Mouse (Mus musculus): ENCODE measurements around the gene Mgst2.

Mgst2 gene

DNA sequence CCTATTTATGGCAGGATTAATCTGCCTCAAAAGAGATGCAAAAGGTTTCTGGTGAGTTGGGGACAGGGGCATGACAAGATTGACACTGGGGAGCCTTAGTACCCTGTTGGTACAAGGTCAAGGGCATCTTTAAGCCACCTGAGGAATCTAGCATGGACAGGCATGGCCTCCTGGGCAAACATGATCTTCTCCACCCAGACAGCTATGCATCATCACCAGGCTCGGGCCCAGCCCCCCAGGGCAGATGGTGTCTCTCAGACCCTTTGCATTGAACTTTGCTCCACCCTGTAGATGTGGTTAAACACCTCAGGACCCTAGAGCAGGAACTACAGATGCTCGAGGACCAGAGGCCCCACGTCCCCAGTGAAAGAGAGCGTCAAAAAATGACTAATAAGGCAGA, at the start of gene Mgst2:
TSS of gene Mgst2 (plus strand) at position 301 of the 400 bp plus-strand sequence.
- DNase-seq, result no peak

DNA sequence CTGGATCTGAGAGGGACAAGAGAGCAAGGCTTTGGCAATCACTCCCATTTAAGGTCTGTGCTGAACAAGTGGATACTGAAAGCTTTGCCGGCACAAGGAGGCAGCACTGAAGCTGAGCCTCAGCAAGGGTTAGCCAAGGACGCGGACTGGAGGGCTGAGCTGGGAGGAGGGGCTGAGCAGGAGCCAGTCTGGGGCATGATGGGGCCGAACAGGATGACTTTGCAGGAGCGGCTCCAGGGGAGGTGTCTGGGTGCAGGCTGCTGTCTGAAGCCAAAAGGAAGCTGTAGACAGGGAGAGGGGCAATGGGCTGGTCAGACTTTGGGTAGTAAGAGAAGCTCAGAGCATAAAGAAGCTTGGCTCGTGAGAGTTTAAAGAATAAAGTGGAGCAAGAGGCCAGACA, 48.2 kb upstream of the Mgst2 start:
- peak; percentile 83 for DNase-seq

DNA sequence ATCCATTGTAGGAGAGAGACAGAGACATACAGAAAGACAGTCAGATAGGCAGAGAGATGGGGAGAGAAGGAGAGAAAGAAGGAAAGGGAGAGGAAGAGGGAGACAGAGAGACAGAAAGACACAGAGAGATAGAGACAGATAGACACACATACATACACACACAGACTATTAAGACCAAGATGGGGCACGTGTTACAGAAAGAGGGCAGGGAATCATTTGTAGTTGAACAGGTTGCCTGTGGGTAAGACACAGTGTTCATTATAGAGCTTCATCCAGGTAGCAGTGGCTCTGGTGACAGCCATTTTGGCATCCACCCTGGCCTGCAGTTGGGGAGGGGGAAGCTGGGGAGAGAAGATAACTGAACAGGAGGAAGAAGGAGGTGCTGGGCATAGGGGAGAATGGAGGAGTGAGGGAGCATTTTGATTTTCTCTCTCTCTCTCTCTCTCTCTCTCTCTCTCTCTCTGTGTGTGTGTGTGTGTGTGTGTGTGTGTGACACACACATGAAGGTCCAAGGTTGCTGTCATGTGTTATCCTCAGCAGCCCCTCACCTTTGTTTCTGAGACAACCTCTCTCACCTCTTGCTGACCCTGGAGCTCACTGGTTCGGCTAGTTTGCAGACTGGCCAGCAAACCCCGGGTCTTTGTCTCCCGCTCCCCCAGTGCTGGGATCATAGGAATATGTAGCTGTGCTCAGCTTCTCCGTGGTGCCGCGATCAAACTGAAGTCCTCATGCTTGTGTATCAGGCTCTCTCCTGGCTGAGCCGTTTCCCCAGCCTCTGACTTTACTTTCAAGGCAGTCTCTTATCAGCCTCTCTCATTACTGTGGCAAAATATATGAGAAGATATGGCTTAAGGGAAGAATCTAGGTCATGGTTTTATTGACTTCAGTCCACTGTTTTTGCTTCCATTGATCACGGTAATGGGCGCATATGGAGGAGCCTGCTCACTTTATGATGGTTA, 47.5 kb upstream of the Mgst2 start:
- no peak for DNase-seq

DNA sequence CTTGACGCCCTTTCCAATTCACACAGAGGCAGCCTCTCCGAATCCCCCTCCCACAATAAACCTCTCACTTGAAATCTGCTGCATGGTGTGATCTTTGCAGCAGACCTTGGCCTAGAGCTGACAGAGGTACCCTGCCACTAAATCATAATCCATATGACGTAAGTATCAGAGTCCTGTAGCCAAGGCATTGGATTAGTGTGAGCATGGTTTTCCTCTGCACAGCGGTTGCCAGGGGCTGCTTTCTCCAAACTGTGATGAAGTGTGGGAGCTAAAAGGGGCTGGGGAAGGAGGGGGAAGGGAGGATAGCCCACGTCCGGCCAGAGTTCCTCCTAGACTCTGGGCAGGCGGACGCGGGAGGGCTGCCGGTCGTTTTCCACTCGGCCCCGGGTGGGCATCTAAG, 45.9 kb upstream of the Mgst2 start:
- DNase-seq, result peak; percentile 13

DNA sequence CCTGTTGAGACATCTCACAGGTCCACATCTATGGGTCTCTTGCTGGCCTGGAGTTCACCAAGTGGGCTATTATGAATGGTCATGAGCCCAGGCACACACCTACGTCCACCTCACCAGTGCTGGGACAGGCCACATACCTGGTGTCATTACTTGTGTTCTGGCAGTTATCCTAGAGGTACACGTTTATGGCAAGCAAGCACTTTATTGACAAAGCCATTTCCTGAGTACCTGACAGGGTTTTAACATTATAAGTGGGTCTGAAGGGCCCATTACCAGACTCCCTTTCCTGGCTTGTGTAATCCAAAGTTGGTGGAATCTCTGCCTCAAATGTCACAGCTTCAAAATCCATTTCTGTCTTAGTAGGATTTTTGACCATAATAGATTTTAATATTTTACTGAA, 36.2 kb upstream of the Mgst2 start:
- DNase-seq, result no peak

DNA sequence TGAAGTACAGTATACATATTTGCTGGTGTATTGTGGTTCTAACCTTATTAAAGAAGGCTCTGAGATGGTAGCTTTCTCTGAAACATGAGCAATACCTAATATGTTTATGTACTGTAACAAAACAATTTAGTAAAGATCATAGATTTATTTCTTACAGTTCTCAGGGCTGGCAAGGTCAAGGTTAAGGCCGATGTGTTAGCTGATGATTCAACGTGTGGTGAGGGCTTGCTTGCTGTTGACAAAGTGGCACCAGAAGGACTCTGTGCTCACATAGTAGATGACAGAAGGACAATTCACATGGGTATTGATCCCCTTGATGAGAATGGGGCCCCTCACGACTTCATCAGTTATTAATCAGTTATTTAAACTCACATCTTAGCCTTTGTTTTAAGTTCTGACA, 32.4 kb upstream of the Mgst2 start:
- DNase-seq, result no peak

DNA sequence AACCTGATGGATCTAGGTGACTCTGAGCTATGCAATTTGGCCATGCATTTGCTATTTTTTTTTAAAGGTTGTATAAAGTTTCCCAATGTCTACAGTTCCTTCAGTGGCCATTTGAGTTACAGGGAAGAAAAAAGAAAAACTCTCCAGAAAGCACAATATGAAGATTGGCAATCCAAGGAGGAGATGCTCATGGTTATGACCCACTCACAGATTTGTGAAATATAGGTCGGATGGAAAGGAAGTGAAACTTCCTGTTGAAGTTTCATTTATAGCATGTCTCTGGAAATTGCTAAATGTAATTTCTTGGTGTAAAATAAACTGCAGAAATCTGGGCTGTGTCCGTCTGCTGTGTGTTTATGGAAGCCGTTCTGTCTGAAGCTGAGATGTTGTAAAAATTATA, 31.2 kb upstream of the Mgst2 start:
- no peak for DNase-seq

DNA sequence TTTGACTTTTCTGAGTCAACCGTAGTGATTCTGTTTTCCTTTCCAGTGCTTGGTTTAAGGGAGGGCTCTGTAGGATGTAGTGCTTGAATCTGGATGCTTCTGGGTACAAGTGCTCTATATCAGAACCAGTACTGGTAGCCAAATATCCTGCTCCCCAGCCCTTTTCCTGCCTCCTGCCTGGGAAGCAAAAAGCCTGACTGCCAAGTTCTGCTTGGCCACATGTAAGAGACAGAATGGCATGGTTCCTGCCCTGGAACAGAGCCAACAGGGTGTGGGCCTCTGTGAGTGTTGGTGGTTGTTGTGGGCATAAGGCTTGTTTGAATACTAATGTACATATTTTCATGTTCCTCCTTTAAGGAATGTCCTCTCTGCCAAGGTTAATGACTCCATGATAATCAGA, 29.4 kb upstream of the Mgst2 start:
- DNase-seq, result no peak

DNA sequence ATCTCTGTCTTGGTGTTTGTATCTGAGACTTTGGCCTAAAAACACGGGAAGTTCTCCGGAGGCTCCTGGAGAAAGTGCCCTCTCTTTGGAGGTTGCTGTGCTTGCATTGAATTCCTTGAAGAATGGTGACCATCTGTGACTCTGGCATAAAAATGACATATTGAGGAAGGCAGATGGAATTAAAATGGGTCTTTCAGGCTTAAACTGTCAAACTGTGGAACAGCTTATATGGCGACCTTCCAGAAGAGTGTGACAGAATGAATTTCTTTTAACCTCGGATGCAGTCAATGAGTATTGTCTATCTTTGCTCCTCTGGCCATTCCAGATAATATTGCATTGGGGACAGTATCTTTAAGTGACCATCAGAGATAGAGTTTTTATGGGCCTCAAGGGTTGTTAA, 28.2 kb upstream of the Mgst2 start:
- DNase-seq, result no peak

DNA sequence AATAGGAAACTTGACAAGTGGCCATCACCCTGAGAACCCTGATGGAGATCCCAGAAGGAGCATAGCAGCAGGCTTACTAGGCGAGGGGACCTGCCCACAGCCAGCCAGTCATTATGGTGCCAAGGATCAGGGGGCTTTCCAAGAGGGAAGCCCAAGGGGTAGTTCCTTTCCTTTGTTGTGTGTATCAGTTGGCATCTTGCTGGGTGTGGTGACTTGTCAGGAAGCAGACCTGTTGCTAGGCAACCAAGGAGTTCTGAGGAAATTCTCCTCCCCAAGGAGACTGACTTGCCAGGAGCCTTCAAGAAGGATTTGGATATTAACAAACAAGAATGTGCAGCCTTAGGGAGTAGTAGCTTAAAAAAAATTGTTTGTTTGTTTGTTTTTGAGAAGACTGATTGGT, 25.7 kb upstream of the Mgst2 start:
- DNase-seq, result peak; percentile 14

DNA sequence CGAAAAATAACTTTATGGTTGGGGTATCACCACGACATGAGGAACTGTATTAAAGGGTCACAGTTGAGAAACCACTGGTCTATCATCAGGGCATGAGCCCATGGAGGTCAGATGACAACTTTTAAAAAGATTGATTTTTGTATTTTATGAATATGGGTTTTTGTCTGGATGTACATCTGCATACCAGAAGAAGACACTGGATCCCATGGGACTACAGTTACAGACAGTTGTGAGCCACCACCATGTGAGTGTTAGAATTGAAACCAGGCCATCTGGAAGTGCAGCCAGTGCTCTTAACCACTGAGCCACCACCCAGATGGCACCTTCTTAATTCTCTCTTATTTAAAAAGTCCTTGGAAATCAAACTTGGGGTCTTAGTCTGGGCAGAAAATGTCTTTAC, 24.2 kb upstream of the Mgst2 start:
- DNase-seq, result no peak

DNA sequence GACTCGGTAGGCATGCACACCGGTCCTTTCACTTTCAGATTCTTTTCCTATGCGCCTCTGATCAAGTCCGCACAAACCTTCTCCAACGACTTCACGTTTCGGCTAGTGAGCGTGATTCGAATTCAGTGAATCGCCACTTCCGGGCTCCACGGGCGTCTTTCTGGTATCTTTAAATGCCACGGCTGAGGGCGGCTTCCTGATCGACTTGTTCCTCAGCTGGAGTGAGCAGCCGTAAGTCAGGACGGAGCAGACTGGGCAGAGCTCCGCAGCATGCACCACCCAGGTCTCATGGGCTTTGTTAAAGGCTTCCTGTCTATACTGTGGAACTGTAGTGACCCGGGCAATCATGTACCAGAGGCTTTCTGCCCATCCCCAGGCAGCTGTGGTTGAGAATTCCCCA, 23.5 kb upstream of the Mgst2 start:
- peak; percentile 14 for DNase-seq

DNA sequence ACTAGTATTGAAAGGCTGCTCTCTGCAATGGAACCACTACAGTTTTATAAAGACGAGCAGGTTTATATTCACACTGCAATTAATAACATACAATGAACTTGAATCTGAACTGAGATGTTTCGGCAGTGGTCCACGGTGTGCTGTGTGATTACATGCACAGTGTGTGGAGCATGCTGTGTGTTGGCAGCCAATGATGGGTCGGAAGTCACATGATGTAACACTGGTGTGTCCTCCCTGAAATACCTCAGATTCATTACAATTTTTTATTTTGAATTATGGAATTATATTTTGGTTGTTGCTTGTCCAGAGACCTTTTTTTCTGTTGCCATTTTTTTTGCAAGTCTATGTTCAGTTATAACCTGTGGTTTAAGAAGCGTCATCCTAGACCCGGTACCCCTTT, 22.8 kb upstream of the Mgst2 start:
- DNase-seq, result no peak

DNA sequence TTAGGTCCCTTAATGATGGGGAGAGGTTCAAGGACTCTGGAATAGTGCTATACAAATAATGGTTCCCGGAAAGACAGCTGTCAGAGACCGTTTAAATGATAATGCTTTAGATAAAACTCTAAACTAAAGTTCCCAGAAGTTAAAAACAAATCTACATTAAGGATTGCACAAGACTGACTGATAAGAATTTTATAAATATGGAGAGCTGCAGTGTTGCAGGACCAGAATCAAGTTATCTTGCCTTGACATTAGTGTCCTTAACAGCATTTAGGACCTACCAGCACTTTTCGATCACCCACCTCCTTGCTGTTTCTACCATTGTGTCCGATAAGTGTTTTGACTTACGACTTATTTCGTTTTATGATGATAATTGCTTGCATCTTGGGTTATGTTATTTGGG, 21.9 kb upstream of the Mgst2 start:
- no peak for DNase-seq

DNA sequence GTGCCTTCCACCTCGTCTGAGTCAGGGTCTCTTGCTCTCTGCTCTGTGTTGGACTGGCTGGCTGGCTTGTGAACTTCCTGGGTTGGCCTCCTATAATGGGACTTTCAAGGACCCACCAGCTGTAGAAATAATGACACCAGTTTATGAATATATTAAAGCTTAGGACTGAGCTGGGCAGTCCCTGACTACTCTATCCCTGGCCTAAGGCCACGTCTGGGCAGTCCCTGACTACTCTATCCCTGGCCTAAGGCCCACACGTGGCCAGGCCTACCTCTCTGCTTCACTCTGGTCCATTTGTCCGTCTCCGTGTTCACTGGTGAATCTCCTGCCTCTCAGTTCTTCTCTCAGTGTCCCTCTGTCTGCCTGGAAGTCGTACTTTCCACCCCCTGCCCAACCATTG, 14.7 kb upstream of the Mgst2 start:
- no peak for DNase-seq

DNA sequence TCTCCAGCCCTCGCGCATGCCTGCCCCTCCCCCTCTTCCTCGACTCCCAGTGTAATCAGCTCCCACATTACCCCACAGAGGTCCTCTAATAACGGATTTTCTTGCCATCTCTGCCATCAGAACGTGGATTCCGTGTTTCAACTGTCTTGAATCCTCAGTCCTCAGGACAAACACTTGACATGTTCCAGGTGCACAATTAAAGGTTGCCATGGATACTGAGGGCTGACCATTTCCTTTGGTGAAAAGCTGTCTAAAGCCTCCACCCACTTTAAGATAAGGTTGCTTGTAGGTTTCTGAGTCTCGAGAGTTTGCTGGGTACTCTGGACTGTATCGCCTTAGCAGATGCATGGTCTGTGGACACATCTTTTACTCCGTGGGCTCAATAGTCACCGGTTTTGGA, 13.9 kb upstream of the Mgst2 start:
- no peak for DNase-seq

DNA sequence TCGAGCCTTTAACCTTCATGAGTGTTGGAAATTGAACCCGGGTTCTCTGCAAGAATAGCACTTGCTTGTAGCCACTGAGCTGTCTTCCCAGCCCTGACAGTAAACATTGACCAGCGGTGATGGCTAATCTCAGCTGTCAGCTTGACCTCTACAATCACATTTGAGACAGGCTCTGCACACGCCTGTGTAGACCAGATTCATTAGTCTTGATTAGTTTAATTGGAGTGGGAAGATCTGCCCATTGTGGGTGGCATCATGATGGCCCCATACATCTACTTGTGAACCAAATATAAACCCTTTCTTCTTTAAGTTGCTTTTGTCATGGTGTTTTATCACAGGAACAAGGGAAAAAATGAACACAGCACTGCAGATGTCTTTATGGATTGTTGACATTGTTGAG, 12.8 kb upstream of the Mgst2 start:
- no peak for DNase-seq

DNA sequence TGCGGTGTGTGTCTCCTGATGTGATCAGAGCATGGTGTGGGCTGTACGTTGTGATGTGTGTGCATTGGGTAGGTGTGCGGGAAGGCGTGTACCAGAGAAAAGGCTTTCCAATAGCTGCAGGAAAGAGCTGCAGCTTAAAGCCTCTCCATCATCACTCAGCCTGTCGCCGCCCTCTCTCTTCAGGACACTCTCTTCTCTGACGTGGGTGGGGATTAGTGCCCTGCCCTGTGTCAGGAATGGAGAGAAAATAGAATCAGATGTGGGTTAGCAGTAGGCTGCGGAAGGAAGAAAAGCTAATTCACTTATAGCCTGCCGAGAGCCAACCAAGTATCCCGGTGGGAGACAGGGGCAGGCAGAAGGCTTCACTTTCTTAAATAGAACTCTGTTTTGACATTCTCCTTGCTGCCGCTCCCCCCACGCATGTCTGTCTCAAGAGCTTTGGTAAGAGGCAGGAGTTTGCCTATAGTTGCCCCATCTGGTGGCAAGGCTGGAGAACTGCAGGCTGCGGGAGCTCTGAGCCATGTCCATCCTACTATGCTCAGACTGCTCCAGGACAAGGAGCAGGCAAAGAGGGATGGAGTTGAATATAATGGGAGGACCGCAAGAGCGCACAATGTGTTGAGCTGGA, 12.0 kb upstream of the Mgst2 start:
- peak; percentile 86 for DNase-seq

DNA sequence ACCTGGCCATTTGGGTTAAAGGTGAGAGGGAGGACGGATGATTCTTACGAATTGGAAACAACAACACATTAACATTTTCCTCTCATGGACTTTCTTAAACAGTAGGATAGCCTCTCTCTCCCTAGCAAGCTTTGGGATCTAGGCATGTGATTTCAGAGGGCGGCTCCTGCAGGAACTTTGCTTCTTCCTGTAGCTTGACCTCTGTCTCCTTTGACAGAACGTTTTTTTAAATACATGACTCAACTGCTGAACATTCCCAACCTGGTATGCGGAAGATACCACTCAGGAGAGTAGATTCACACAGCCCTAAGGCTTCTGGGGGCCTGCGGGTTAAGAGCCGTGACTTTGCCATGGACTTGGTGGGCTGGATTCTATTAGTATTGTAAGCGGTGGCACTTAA, 10.7 kb upstream of the Mgst2 start:
- DNase-seq, result peak; percentile 26

DNA sequence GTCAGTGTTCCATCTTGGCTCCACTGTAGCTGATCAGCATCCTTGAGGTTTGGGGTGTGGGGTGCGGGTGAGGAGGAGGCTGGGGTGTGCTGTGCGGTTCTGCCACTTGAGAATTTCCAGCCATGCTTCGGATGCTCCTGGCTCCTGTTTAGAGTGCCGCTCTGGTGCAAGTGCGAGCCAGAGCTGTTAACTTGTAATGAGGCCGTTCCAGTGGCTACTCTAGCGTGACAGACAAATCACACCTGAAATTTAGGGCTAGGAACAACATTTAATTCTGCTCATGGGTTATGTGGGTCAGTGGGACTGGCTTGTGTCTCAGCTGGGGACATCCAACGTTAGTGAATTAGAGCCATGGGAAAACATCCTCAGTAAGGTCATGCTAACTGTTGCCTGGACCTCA, 10.2 kb upstream of the Mgst2 start:
- DNase-seq, result no peak

DNA sequence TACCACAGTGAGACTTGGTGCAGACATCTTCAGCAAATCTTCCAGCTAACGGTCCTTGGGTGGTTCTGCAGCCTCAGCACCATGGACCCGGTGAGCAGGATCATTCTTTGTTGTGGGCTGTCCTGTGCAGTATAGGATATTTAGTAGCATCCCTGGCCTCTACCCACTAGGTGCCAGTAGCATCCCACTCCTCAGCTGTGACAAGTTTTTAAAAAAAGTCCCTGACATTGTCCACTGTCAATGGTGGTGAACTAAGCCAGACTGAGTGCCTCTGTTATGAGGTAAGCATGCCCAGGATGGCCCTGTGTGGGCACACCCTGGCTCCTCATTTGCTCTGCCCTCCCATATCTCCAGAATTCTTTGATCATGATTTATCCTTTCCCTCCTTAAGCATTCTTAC, 9.0 kb upstream of the Mgst2 start:
- no peak for DNase-seq

DNA sequence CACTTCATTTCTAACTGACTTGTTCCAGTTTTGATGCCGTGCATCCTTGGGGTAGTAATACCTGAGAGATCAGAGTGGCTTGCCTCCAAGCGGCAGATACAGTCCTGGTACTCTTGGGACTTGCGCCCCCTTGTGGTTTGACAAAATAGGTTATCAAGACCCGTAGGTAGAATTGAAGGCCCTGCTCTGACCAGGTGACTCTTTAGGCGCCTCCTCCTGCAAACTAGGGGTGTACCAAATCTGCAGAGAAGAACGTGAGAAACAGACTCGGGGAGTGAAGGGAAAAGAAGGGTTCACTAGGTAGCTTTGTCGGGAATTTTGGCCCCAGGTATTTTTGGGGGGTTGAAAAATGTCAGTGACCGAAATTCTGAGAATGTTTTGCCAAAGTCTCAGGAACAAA, 7.9 kb upstream of the Mgst2 start:
- DNase-seq, result peak; percentile 89

DNA sequence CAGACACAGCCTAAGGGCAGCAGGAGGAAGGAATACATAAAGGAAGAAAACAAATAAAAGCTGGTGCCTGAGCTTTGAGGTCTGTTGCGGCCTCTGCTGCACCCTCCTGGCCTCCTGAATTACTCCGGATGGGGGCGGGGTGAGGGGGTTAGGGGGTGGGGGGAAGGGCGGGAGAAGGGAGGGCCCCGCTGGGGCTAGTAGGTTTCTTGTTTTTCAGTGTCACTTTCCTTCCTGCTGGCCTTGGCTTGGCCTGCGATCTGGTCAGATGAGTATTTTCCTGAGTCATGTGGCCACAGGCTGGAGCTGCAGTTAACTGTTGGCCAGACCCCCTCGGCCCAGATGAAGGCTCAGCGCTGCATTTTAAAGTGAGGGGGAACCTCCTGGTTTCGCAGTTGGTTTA, 7.5 kb upstream of the Mgst2 start:
- DNase-seq, result peak; percentile 70

DNA sequence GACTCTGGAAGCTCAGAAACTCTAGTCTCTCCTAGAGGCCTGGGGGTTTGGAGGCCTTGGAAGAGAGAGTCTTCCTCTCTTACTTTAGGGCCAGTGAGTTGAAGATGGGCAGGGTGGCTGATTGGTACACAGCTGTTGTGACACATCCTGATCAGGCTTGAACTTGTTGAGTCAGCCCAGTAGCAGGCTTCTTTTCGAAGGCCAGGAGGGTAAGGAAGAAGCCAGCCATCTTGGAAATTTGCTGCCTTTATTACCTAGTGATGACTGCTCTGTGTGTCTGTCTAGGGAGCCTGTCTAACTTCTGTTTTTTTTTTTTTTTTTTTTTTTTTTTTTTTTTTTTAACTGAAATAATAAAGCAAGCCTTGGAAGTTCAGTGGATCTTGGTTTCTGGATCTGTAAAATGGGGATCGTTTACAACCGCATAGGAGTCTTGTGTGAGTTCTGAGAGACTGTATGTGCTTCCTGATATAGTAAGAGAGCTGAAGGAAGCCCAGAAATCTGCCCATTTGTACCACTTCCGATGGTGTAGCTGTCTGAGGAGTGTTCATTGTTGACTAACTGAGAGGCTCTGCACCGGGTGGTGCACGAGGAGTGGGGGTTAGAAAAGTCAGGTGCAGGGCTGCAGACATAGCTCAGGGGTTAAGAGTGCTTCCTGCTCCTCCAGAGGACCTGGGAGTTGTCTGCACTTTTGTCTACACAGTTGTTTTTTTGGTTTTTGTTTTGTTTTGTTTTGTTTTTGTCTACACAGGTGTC, 5.7 kb upstream of the Mgst2 start:
- DNase-seq, result no peak

Data from kidney, postnatal 10 days (tissue).